Mouse (Mus musculus) heart, postnatal 0 days (tissue): ENCODE results near the gene Dxo. TPM values are rescaled to one million over a fixed set of nuclear protein-coding genes. Genes with fewer than 3 reads are reported as not detected.

Experiments used
- ATAC-seq: fragments of 200-750 bp; cut with Nextera tagmentation; 2 replicates; pipeline ENCODE4 v1.8.0; 2017; ENCODE audit warnings: low read depth, moderate number of reproducible peaks, moderate library complexity; ENCODE audit not compliant: insufficient read depth
- DNase-seq: peaks from one replicate; pipeline ENCODE4 v3.0.0-alpha.2; 2016; ENCODE audit warnings: low spot score
- H3K27ac ChIP-seq: fragments of 300-500 bp; sonication (generic); 2 replicates; pipeline ENCODE4 v1.5.1; 2014; ENCODE audit warnings: low read depth, mild to moderate bottlenecking
- H3K27me3 ChIP-seq: fragments of 300-500 bp; sonication (generic); 2 replicates; pipeline ENCODE4 v1.6.1; 2014; ENCODE audit warnings: low read length, mixed read lengths; ENCODE audit not compliant: control insufficient read depth, insufficient read depth
- H3K36me3 ChIP-seq: fragments of 300-500 bp; sonication (generic); replicated peaks from 2 replicates; pipeline ENCODE4 v1.6.1; 2014; ENCODE audit warnings: low read length, mixed read lengths; ENCODE audit not compliant: control insufficient read depth, insufficient read depth
- H3K4me1 ChIP-seq: fragments of 300-500 bp; sonication (generic); 2 replicates; pipeline ENCODE4 v1.6.1; 2014; ENCODE audit warnings: antibody characterized with exemption; ENCODE audit not compliant: control insufficient read depth, insufficient read depth
- H3K4me2 ChIP-seq: fragments of 300-500 bp; sonication (generic); 2 replicates; pipeline ENCODE4 v1.6.1; 2014; ENCODE audit warnings: low read depth, mild to moderate bottlenecking, low read length, moderate library complexity
- H3K4me3 ChIP-seq: fragments of 300-500 bp; sonication (generic); 2 replicates; pipeline ENCODE4 v1.5.1; 2014; ENCODE audit warnings: low read depth, low read length
- H3K9ac ChIP-seq: fragments of 300-500 bp; sonication (generic); replicated peaks from 2 replicates; pipeline ENCODE4 v1.6.1; 2014; ENCODE audit warnings: low read depth, low read length, mixed read lengths
- H3K9me3 ChIP-seq: fragments of 300-500 bp; sonication (generic); replicated peaks from 2 replicates; pipeline ENCODE4 v1.6.1; 2016; ENCODE audit warnings: low read length; ENCODE audit not compliant: control insufficient read depth
- CTCF ChIP-seq: IDR thresholded peaks from 2 replicates; pipeline ENCODE4 v1.5.1; 2016; ENCODE audit warnings: antibody characterized with exemption, control low read depth, low read depth
- EP300 ChIP-seq: IDR thresholded peaks from 2 replicates; pipeline ENCODE4 v1.6.1; 2016; ENCODE audit warnings: antibody characterized with exemption, low read depth
- WGBS: fragments of 180-500 bp; shearing (Covaris S2); extraction: QIAGEN DNeasy Blood & Tissue Kit; methylation state at CpG from one replicate; pipeline ENCODE4 v1.1.7; 2014; 5-methylcytosine and 5-hydroxymethylcytosine counted together
- polyA plus RNA-seq: library from polyadenylated mRNA; unstranded; fragments of >200 nt; fragmentation: Nextera tagmentation; extraction: Ambion mirVana; gene quantifications from 2 replicates; pipeline ENCODE4 v1.2.1, GENCODE M21; 2015
- total RNA-seq: library from RNA; depleted of rRNA; stranded (reverse); fragments of >200 nt; gene quantifications from 2 replicates; pipeline ENCODE4 v1.2.3, GENCODE M21; 2014; ENCODE audit warnings: low replicate concordance

The Dxo gene
- total and polyA plus RNA-seq, 2 experiments from 2014 or later, result 19.2 to 23.0 TPM

DNA sequence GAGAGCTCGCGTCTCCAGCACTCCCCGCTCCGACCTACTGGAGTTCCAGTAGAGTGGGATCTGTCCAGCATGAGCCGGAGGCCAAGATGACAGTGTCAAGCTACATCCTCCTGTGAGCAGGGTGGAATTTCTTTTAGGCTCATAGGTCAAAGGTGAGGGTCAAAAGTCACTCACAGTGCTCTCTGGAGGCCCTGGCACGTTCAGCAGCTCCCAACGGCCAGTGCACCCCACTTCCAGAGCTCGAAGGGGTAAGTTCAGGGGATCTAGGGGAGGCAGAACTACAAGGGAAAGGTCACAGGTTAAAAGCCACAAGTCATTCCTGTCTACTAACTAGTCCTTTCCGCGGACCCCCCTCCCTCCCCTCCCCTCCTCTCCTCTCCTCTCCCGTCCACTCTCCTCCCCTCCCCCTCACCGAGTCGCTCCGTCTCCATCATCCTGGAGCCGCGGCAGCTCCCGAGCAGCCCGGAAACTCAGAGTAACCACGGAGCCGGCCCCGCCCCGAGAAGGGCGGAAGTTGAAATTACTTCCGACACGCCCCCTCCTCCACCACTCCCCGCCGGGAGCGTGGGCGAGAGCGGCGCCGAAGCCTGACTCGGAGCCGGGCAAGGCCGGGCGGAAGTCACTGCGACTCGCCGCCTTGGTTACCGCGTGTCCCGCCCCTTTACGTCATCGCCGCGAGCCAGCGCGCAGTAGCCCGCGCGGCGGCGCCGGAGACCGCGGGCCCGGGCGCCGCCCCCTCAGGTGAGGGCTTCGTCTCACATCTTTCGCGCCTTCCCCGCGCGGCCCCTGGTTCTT lies 13.1 kb downstream of the Dxo start, which contains the start of the genes Skiv2l and Nelfe:
Skiv2l (minus strand) TSS at position 489 of the 795 bp plus-strand sequence.
Nelfe (plus strand) TSS at position 670 of the 795 bp plus-strand sequence.
- TF ChIP-seq EP300, result peak; percentile 19; the same call in 1 of the 2 replicates
- TF ChIP-seq CTCF, result no peak
- Histone ChIP-seq H3K27ac (peak within 1 kb of the TSS; percentile 40; the same call in 1 of the 2 replicates), H3K4me3 (peak within 1 kb of the TSS; percentile 84), H3K9me3 (no peaks in the 10 kb centered on the region), H3K36me3 (peaks cover 52% of the 10 kb centered on the region), H3K27me3 (no peaks in the 10 kb centered on the region), H3K4me1 (peaks cover 13% of the 10 kb centered on the region), H3K4me2 (peak within 1 kb of the TSS; percentile 96), H3K9ac (peak within 1 kb of the TSS; percentile 75)
- peak; percentile 98 for ATAC-seq
- under 1% methylated on average over 62 of the region's 65 CpGs for WGBS
- peak; percentile 96 for DNase-seq

DNA sequence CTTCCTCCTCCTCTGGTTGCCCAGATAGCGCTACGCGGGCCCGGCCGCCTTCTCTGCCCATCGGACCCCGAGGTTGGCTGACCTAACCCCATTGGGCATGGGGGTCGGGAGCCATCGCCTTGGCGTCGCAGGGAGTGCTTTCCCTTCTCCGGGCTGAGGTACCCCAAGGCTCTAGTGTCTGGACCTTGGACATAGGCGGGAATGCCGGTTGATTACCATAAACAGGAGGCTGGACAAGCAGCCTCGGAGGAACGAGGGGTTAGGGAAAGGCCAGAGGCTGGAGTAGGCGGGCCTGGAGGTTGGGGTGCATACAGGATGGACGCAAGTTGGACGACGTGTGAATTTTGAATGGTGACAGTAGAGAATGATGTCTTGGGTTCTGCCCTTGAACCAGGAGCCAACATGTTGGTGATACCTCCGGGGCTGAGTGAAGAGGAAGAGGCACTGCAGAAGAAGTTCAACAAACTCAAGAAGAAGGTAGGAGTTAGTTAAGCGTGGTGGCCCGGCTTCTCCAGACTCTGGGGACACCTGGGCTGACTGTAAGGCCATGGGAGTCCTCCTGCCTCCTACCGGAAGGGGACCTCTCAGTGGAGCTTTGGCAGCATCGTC lies 13.8 kb downstream of the Dxo start:
- no peak for DNase-seq
- peaks cover 45% of the 10 kb centered on the region for H3K36me3 ChIP-seq

DNA sequence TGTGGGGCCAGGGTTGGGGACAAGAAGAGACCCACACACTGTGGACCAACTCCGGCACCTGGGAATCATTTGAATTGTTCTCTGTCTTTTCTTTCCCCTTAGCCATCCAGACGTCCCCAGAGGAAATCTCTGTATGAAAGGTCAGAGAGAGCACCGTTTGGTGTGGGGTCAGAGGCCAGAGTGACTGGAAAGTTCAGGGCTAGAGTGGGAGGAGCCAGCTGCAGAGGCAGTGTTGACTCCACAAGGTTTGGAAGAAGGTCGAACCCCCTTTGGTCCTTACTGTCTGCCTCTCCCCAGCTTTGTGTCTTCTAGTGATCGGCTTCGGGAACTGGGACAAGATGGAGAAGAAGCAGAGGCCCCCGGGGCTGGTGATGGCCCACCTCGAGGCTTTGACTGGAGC lies 16.7 kb downstream of the Dxo start:
- no peak for ATAC-seq
- no peak overlapping the region for H3K4me3 ChIP-seq

More for the DNA sequence above, 13.8 kb downstream of the Dxo start:
- Histone ChIP-seq H3K9me3 (no peaks in the 10 kb centered on the region), H3K27me3 (no peaks in the 10 kb centered on the region), H3K9ac (peak overlapping the region; percentile 75), H3K4me1 (peaks cover 13% of the 10 kb centered on the region), H3K27ac (peak overlapping the region; percentile 40; the same call in 1 of the 2 replicates), H3K4me2 (peak overlapping the region; percentile 96), H3K4me3 (peak overlapping the region; percentile 84)
- TF ChIP-seq CTCF, result no peak
- TF ChIP-seq EP300, result no peak
- WGBS, result under 1% methylated on average over 25 of the region's 25 CpGs
- ATAC-seq, result no peak; the same call in 1 of the 2 replicates

DNA sequence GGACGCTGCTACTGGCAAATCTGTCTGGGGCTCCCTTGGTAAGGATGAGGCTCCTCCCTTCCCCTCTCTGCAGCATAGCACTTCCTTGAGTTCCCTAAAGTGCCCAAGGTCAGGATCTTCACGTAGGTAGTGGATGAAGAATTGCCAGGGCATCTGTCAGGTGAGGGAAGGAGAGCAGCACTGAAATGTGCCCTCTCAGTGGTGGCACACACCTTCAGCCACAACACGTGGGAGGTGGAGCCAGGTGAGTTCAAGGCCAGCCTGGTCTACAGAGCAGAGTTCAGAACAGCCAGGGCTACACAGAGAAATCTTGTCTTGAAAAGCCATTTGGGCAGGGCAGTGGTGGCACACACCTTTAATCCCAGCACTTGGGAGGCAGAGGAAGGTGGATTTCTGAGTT lies 17.9 kb downstream of the Dxo start:
- DNase-seq, result no peak
- ATAC-seq, result no peak
- WGBS, result 73% methylated on average over 3 of the region's 3 CpGs
- no peaks in the 10 kb centered on the region for H3K27me3 ChIP-seq
- TF ChIP-seq EP300 (no peak), CTCF (no peak)
- peaks cover 8% of the 10 kb centered on the region for H3K4me1 ChIP-seq
- no peak overlapping the region for H3K27ac ChIP-seq
- H3K4me2 ChIP-seq, result no peak overlapping the region
- peaks cover 24% of the 10 kb centered on the region for H3K36me3 ChIP-seq
- H3K4me3 ChIP-seq, result no peak overlapping the region
- H3K9ac ChIP-seq, result no peak overlapping the region
- H3K9me3 ChIP-seq, result no peaks in the 10 kb centered on the region

More for the DNA sequence above, 16.7 kb downstream of the Dxo start:
- H3K9ac ChIP-seq, result no peak overlapping the region
- no peak for DNase-seq
- 76% methylated on average over 8 of the region's 8 CpGs for WGBS
- no peak overlapping the region for H3K4me2 ChIP-seq
- no peaks in the 10 kb centered on the region for H3K9me3 ChIP-seq
- no peak for TF ChIP-seq EP300
- no peaks in the 10 kb centered on the region for H3K27me3 ChIP-seq
- H3K36me3 ChIP-seq, result peaks cover 24% of the 10 kb centered on the region
- no peak overlapping the region for H3K27ac ChIP-seq
- peaks cover 13% of the 10 kb centered on the region for H3K4me1 ChIP-seq

DNA sequence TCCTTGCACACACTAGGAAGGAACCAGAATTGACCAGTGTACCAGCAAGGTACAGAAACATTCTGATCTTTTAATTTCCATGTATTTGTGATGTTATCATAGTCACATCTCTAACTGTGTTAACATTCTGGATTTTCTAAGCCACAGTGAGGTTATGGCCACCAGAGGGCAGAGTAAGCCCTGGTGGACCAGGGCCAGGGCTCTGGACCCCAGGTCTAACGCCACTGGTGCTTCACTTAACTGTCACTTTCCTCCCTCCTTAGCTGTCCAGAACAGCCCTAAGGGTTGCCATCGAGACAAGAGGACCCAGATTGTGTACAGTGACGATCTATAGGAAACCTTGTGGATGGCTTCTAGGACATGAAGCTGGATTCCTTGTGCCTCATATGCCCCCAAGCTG lies 19.0 kb downstream of the Dxo start:
- H3K36me3 ChIP-seq, result peaks cover 24% of the 10 kb centered on the region
- H3K4me1 ChIP-seq, result peaks cover 5% of the 10 kb centered on the region
- no peaks in the 10 kb centered on the region; the same call in 1 of the 2 replicates for H3K27me3 ChIP-seq
- no peak overlapping the region for H3K4me3 ChIP-seq
- H3K27ac ChIP-seq, result no peak overlapping the region
- 25% methylated on average over 3 of the region's 3 CpGs for WGBS
- no peak for TF ChIP-seq EP300
- TF ChIP-seq CTCF, result peak; percentile 73
- no peak overlapping the region for H3K4me2 ChIP-seq
- no peaks in the 10 kb centered on the region for H3K9me3 ChIP-seq
- H3K9ac ChIP-seq, result no peak overlapping the region
- 0 out of 2 replicates have a peak, but pooled peaks have one; percentile 35 for ATAC-seq
- peak; percentile 32 for DNase-seq
